Mouse (Mus musculus): Measurements from ENCODE around the gene Klrb1b.
A peak's percentile ranks its signal among the peaks of the same experiment; 100 is the strongest.

Gene Klrb1b

GRCm38 (mm10) chr6:128826132-128826531 lies at the start of gene Klrb1b, which contains the start of gene Gm44511:
Gene Klrb1b, minus strand, starts transcription at chr6:128826331.
Gene Gm44511, minus strand, starts transcription at chr6:128826315.
- no peak for DNase-seq (ENCODE audit: low spot score)

DNA sequence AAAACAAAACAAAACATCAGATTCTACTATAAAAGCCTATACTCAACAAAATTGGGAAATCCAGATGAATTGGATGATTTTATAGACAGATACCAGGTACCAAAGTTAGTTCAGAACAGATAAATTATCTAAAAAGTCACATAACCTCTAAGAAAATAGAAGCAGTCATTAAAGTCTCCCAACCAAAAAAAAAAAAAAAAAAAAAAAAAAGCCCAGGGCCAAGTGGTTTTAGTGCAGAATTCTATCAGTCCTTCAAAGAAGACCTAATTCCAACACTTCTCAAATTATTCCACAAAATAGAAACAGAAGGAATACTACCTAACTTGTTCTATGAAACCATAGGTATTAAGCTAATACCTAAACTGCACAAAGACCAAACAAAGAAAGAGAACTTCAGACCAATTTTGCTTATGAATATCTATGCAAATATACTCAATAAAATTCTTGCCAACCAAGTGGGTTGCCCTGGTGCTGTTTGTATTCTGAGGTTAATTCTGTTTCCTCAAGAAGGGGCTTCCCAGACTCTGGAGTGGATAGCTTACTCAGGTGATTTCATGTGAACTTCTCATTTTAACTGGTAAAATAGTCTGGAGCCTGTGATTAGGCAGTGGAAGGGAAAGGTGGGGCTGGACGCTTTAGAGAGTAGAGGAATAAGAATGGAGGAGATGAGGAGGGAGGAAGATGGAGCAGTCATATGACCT lies 45.9 kb upstream of the Klrb1b start:
- no peak for DNase-seq (ENCODE audit: low spot score)

GRCm38 (mm10) chr6:128868861-128869260 lies 42.7 kb upstream of the Klrb1b start:
- no peak for DNase-seq (ENCODE audit: low spot score)

- no peak for DNase-seq (ENCODE audit: low spot score)
Measured at GRCm38 (mm10) chr6:128857976-128858375, 31.8 kb upstream of the Klrb1b start.

- DNase-seq (ENCODE audit: low spot score), result no peak
Measured at GRCm38 (mm10) chr6:128856250-128856649, 30.1 kb upstream of the Klrb1b start.

- no peak for DNase-seq (ENCODE audit: low spot score)
Measured at GRCm38 (mm10) chr6:128855477-128855876, 29.3 kb upstream of the Klrb1b start.

DNA sequence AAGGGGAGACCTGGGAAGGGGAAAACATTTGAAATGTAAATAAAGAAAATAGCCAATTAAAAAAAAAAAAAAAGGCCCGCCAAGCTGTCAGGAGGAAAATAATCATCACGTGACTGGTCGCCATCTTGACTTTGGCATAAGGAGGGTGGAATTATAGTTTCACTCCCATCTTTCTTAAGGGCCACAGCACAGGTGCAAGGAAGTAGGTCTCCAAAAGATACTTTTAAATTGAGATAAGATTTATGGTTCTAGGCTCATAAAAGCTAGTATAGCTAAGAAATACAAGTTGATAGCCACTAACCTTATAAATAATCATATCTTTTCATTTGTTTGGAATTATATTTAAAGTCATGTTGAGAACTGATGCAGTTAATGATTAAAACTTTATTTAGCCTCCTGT lies 28.8 kb upstream of the Klrb1b start:
- no peak for DNase-seq (ENCODE audit: low spot score)

DNA sequence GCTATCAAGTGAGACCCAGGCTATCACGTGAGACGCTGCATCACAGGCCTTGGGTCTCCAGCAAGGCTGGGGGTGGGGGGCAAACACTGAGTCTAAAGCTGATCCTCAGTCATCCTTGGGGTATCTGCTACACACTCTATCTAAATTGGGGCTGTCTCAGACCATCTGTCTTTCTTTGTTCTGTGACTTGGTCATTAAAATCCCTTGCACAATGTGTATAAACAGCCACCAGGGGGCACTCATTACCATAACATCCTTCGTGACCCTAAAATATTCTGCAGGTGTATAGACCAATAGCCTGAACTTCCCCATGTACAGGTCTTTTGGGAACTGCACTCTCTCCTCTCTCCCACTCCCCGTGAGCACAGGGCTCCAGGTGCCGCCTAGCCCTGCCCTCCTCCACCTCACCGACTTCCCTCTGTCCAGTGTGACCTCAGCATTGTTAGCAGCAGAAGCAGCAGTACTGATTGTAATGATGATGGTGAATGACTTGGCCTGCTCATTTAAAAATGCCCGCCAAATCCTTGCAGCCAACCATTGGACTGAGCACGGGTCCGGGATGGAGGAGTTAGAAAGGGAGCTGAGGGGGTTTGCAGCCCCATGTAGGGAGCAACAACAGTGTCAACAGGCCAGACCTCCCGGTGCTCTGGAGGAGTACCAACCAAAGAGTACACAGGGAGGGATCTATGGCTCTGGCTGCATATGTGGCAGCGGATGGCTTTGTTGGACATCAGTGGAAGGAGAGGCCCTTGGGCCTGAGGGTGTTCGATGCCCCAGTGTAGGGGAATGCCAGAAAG lies 28.1 kb upstream of the Klrb1b start:
- no peak for DNase-seq (ENCODE audit: low spot score)

- DNase-seq (ENCODE audit: low spot score), result no peak
Measured at GRCm38 (mm10) chr6:128852766-128853165, 26.6 kb upstream of the Klrb1b start.

DNA sequence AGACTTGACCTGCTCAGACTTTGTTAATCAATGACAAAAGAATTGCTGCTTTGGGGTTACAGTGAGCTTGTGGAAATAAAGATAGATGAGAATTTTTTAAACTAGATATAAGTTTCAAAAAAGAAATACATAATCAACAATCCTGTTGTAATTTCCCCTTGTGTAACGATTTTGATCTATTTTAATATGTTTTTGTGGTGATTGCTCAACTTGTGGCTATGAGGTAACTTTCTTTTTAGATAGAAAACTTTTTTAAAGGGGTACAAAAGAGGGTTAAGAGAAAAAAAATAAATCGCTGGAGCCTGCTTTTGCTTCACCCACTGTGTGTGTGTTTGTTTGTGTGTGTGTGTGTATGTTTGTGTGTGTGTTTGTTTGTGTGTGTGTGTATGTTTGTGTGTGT lies 25.0 kb upstream of the Klrb1b start:
- DNase-seq (ENCODE audit: low spot score), result no peak

GRCm38 (mm10) chr6:128850671-128851070 lies 24.5 kb upstream of the Klrb1b start:
- DNase-seq (ENCODE audit: low spot score), result no peak

GRCm38 (mm10) chr6:128849902-128850301 lies 23.8 kb upstream of the Klrb1b start:
- peak; percentile 37 for DNase-seq (ENCODE audit: low spot score)

- DNase-seq (ENCODE audit: low spot score), result no peak
Measured at GRCm38 (mm10) chr6:128847401-128847800, 21.3 kb upstream of the Klrb1b start.

GRCm38 (mm10) chr6:128845998-128846542 lies 19.9 kb upstream of the Klrb1b start:
- DNase-seq (ENCODE audit: low spot score), result no peak

GRCm38 (mm10) chr6:128845319-128845979 lies 19.3 kb upstream of the Klrb1b start:
- DNase-seq (ENCODE audit: low spot score), result peak; percentile 29

- DNase-seq (ENCODE audit: low spot score), result no peak
Measured at GRCm38 (mm10) chr6:128844586-128845080, 18.5 kb upstream of the Klrb1b start.

DNA sequence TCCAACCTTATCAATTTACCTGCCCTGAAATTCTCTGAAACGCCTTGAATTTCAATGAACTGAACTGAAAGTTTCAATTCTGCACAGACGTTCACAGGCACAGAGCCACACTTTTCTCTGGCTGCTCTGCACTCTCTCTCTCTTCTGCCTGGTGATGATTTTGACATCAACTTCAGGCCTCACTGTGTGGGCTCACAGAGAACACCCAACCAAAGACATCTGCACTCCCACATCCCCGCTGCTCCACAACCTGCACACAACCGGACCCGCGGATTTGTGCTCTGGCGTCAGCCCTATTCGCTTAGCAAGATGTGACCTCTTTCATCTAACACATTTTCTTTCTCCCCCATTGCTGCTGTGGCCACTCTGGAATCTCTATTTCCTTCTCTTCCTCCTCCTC lies 18.0 kb upstream of the Klrb1b start:
- DNase-seq (ENCODE audit: low spot score), result no peak

DNA sequence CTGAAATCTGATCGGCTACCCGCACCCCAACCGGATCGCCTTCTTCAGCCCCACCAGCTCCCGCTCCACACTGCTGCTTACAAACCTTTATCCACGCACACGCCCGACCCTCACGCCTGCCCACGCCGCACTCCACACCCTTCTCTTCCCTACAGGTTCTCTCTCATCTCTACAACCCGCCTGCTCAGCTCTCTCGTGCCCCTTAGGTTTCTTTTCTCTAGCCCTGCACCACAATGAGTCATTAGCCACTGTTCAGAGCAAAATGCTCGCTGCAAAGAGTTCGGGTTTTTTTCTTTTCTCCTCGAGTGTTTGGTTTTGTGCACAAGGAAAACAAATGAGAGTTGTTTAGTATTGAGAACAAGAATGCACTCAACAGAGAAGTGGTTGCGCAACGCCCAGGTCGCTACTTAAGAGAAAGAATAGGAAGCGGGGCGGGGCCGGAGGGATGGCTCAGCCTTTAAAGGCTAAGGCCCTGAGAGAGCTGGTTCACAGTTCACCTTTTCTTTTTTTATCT lies 17.4 kb upstream of the Klrb1b start:
- peak; percentile 19 for DNase-seq (ENCODE audit: low spot score)

DNA sequence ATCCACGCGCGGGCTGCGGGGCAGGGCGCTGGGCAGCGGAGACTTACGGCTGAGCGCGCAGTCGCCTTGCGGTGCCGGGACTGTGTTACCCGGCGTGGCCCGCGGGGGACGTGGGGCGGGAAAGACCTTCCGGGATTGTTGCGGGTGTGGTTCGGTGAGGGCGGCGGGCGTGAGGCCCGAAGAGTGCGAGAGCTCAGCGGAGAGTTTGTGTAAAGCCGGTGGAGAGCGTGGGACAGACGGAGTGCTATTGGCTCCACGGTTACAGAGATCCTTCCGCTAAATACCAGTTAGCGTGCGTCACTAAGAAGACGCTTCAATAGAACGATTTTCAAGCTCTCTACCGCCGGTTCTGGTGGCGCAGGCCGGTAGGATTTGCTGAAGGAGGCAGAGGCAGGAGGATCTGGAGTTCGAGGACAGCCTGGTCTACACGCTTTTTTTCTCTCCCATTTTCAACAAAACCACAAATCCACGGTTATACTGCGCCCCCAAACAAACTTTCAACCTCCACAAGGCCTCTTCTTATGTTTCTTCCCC lies 16.9 kb upstream of the Klrb1b start:
- peak; percentile 91 for DNase-seq (ENCODE audit: low spot score)

DNA sequence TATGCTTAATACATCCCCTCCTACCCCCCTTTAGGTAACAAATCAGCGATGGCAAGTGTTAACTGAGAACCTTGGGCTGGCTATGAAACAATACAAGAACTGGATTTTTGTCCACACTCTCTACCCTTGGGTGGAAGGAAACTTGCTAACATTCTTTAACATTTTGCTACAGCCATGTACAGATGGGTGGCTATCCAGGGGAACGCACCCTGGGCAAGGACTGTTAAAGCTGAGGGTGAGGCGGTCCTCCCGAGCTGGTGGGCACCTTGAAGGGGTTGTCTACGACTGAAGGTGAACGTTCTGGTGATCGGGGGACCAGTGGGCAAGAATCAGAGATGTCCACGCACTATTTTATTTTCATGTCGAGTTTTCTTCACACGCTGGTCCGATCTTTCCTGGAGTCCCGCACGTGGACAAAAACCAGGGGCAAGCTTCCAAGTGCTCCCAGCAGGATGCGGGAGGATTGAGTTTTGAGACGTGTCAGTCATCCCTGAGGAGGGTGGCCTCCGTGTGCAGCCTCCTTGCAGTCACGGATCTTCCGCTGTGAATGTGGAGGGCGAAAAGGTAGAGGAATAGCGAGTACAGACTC lies 16.3 kb upstream of the Klrb1b start:
- no peak for DNase-seq (ENCODE audit: low spot score)

GRCm38 (mm10) chr6:128841327-128842089 lies 15.4 kb upstream of the Klrb1b start:
- no peak for DNase-seq (ENCODE audit: low spot score)
